Mouse (Mus musculus): ENCODE results near the gene Snap47.

Snap47 gene

GRCm38 (mm10) chr11:59423010-59423588, 27.9 kb downstream of the Snap47 start:
- no peak for DNase-seq (ENCODE audit: low read depth in 1 of 2, low spot score in 2 of 2)

- no peak for DNase-seq (ENCODE audit: low read depth in 1 of 2, low spot score in 2 of 2)
Measured at GRCm38 (mm10) chr11:59421967-59422366, 29.0 kb downstream of the Snap47 start.

DNA sequence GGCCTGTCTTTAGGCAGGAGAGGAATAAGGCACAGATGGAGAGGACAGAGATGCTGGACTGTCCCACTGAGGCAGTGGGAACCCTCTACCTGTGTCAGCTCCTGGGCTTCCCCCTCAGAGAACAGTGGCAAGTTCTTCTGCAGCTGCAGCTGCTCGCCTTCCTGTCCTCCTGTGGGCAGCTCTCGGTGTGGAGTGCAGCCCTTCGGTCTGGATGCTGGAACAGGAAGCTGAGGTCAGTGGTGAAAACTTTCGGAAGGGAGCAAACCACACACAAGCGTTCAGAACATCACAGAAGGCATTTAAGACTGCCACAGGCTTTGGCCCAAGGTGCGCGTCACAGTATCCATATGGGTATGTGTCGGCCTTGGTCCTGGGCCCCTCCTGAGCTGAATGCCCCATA, 29.6 kb downstream of the Snap47 start:
- DNase-seq (ENCODE audit: low read depth in 1 of 2, low spot score in 2 of 2): peak; percentile 12

GRCm38 (mm10) chr11:59418708-59419107, 32.3 kb downstream of the Snap47 start:
- peak; percentile 28 to 42 for DNase-seq (ENCODE audit: low read depth in 1 of 2, low spot score in 2 of 2)

DNA sequence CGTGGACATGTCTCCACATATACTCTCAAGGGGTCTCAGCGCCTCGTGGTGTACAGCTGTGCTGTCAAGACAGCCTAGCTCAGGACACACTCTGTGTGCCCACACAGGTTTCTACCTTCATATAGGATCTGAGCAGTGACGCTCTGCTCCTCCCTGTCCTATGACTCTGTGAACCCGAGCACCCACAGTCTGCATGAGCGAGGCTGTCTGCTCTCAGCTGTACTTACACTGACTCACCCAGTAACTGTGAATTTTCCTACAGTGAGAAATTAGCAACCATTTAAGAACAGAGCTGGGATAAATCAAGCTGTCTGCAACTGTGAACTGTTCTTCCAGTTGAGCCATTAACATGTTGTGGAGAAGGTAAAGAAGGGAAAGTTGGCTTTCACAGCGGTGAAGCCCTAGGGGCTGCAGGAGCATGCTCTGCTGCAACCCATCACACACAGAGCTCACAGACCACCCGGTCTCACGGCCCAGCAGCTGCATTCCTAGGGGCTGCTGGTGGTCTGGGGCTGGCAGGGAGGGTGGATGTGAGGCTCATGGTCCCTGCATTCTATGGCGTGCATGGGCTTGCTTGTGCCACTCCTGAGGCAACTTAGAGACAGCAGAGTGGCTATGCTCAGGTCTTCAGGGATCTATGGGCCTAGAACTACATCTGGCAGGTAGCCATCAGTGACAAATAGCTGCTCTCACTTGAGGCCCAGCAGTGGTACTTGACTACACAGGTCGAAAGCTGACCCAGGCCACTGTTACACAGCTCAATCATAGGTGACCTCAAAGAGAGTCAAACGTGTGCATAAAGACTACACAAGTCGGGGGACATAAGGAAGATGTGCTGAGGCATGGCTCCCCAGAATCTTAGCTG, 37.8 kb downstream of the Snap47 start:
- no peak for DNase-seq (ENCODE audit: low read depth in 1 of 2, low spot score in 2 of 2)

- DNase-seq (ENCODE audit: low read depth in 1 of 2, low spot score in 2 of 2): no peak
Measured at GRCm38 (mm10) chr11:59412058-59412457, 38.9 kb downstream of the Snap47 start.

DNA sequence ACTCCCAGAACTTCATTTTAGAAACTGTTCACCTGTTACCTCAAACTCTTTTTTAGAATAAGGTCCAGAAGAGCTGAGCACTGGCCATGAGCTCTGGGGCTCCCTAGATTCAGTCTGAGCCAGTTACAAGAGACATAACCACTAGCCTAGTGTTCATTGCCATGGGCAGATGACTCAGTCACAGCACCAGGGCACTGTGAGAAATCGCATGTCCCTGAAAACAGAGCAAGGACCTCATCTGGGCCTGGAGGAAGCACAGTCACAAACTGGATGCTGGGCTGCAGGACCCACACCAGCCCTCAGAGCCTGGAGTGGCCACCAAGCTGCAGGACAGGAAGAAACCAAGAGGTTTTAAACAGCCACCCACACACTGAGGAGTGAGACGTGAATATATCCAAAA, 40.1 kb downstream of the Snap47 start:
- no peak for DNase-seq (ENCODE audit: low read depth in 1 of 2, low spot score in 2 of 2)

DNA sequence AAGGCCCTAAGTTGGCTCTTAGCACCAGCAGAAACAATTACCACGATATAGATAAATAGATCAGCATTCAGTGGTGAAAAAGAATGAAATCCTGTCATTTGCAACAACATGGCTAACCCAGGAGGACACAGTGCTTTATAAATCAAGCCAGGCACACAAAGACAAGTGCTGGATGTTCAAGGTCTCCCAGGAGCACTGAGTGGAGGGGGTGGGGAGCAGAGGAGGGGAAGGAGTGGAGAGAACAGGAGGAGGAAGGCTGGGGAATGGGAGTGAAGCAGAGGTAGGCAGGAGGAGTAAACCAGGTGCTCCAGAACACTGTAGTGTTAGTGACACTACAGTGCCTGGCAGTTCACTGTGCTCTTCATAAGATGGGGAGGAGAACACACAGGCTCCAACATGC, 45.2 kb downstream of the Snap47 start:
- DNase-seq (ENCODE audit: low read depth in 1 of 2, low spot score in 2 of 2): no peak

GRCm38 (mm10) chr11:59400876-59401275, 50.1 kb downstream of the Snap47 start:
- no peak for DNase-seq (ENCODE audit: low read depth in 1 of 2, low spot score in 2 of 2)

DNA sequence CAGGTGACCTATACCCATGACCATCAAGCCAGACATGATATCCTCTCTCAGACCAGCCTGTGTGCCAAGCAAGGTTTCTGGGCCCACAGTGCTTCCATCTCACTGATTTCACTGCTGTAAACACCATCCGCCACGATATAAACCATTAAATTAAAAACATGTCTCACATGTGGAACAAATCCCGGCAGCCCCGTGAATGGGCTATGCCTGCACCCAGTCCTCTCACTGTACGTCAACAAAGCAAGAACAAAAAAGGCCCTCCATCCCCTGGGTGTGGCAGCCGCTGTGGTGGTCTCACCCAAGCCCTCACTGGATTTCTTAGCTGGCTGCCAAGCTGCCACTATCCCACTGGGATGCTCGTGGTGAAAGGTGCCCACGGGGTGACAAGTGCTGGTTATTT, 51.2 kb downstream of the Snap47 start:
- DNase-seq (ENCODE audit: low read depth in 1 of 2, low spot score in 2 of 2): no peak

DNA sequence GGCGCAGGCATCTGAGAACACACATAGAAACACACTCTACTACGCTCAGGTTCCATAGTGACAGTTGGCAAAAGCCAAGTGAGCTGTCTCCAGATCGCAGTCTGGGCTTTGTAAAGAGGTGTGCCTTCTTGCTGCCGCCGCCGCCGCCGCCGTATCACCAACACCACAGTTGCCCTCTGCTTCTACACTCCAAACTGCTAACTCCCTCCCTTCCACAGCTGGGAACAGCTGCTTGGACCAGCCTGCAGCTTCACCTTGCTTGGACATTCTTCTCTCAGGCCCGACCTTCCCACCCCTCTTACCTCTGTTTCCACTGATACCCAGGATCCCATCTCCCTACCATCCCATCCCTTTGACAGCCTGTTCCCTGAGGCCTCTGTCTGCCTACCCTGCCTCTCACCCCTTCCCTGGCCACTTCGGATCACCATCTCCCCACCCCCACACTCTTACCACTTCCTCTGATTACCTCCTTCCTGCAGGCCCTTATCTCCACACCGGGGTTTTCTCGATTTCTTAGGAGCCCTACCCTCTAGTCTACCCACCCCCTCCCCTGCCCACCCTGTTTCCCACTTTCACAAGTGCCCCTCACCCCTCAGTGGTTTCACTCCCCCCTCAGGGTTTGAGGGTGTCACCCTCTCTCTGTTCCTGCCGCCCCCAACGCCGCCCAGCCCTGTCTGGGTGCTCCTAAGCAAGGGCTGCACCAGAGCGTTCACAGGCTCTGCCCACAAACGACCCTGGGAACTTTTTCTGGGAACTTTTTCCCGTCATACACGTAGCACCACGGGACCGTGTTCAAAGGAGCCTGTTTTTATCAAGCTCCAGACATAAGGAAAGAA, 53.2 kb downstream of the Snap47 start:
- DNase-seq (ENCODE audit: low read depth in 1 of 2, low spot score in 2 of 2): no peak

- no peak for DNase-seq (ENCODE audit: low read depth in 1 of 2, low spot score in 2 of 2)
Measured at GRCm38 (mm10) chr11:59394451-59394850, 56.5 kb downstream of the Snap47 start.

DNA sequence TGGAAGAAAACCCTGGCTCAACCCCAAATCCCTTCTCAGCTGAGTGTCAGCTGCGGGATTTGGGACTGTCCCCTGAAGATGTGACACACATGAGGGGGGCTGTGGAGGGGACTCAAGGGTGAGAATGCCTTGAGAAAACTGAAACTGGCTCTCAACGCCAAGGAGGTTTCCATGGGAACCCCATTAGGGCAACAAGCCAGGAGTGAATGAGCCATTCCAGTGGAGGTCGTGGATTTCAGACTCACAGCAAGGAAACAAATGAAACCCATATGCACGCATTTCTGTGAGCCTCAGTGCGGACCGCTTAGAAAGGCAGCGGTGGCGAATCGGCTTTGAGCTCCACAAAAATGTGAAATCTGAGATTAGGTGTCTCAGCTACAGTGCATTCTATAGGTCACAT, 57.4 kb downstream of the Snap47 start:
- DNase-seq (ENCODE audit: low read depth in 1 of 2, low spot score in 2 of 2): no peak

DNA sequence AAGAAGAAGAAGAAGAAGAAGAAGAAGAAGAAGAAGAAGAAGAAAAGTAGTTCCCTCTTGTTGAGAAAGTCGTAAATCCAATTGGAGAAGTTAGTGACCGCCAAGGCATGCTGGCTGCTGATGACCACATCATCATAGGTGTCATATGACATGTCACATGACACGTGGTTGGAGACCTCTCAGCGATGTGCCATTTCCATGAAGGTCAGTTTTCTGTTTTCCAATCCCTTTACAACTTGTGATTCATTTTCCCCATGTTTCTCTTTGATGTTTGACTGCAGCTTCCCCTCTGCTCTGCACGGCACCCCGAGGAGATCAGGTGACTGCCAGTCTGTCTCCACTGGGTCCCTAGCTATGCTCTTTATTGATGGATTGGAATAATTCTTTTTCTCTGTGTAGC, 58.7 kb downstream of the Snap47 start:
- DNase-seq (ENCODE audit: low read depth in 1 of 2, low spot score in 2 of 2): no peak

DNA sequence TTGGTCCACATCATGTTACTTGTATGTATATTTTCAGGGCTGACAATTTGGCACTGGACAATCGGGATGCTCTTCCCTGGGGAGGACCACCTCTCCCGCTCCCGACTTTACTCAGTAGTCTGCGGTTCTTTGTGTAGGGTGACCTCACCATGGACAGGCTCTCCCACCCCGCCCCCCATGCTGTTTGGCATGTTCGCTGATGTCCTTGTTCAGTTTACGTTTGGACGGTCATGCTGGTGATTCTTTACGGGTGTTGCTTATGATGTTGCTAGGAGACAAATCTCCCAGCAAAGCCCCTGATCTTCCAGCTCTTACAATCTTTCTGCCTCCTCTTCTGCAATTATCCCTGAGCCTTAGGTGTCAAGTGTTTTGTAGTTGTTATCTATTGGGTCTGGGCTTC, 60.5 kb downstream of the Snap47 start:
- DNase-seq (ENCODE audit: low read depth in 1 of 2, low spot score in 2 of 2): no peak

- DNase-seq (ENCODE audit: low read depth in 1 of 2, low spot score in 2 of 2): no peak
Measured at GRCm38 (mm10) chr11:59389617-59390016, 61.4 kb downstream of the Snap47 start.

- DNase-seq (ENCODE audit: low read depth in 1 of 2, low spot score in 2 of 2): no peak
Measured at GRCm38 (mm10) chr11:59388806-59389205, 62.2 kb downstream of the Snap47 start.

DNA sequence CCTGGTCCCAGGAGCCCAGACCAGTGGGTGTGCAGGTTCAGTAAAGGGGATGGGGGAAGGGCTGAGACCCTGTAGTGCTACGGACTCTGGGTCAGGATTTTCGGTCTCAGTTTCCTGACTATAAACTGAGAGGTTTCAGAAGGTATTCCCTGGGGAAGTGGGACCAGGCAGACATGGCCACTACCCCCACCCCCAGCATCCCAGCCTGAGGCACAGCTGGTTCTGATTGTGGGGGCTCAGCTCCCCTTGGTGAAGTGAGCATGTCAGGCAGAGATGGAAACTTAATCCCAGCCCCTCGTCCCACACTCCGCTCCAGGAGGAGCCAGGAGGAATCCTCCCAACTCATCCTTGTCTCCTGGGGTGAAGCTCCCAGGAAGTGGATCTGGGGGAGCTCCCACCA, 63.5 kb downstream of the Snap47 start:
- DNase-seq (ENCODE audit: low read depth in 1 of 2, low spot score in 2 of 2): no peak

- no peak for DNase-seq (ENCODE audit: low read depth in 1 of 2, low spot score in 2 of 2)
Measured at GRCm38 (mm10) chr11:59385123-59385522, 65.9 kb downstream of the Snap47 start.

- no peak for DNase-seq (ENCODE audit: low read depth in 1 of 2, low spot score in 2 of 2)
Measured at GRCm38 (mm10) chr11:59384441-59384959, 66.5 kb downstream of the Snap47 start.

DNA sequence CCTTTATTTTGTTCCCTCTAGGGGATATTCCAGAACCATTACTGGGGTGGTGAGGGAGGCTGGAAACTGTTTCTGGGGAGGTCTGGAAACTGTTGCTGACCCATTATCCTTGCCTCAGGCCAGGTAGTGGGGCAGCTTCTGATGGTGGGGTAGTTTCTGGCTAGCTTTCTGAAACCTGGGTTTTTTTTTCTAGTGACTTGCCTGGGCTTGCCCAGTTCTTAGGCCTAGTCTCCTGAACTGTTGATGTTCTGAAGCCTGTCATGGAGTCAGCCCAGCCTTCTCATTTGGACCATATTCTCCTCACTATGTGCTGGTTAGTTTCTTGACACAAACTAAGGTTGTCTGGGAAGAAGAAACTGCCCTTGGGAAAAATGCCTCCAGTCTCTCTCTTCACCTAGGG, 71.4 kb downstream of the Snap47 start:
- no peak for DNase-seq (ENCODE audit: low read depth in 1 of 2, low spot score in 2 of 2)

DNA sequence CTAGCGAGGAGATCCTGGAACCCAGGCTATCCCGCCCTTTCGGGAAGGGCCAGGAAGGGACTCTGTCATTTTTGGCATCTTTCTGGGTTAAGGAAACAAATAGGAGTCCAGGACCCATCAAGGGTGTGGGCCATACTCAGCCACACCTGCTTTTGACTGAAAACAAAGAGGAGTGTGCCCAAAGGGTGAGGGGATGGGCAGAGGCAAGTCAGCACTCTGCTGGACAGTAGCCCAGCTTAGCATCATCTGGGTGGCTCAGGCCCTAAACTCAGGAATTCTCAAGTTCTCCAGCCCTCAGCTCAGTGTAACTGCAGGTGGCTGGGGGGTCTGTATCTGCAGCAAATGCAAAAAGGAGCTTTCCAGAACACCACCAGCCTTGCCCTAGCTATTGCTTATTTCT, 73.0 kb downstream of the Snap47 start:
- DNase-seq (ENCODE audit: low read depth in 1 of 2, low spot score in 2 of 2): no peak

All from monocyte, adult 2 months (primary cell).